Mouse (Mus musculus) C2C12 (cell line): ENCODE data around the gene Col4a2.

Experiments used
- CTCF ChIP-seq: IDR thresholded peaks from one replicate; pipeline ENCODE4 v1.5.1; 2011; ENCODE audit not compliant: control insufficient read depth, insufficient read depth, insufficient read length
- MYOD1 ChIP-seq: IDR thresholded peaks from one replicate; pipeline ENCODE4 v1.6.1; 2011; ENCODE audit warnings: low read depth; ENCODE audit not compliant: control insufficient read depth, insufficient read length
- MYOG ChIP-seq: IDR thresholded peaks from one replicate; pipeline ENCODE4 v1.6.1; 2011; ENCODE audit not compliant: control insufficient read depth, insufficient read length; ENCODE audit errors: extremely low read depth
- USF1 ChIP-seq: IDR thresholded peaks from one replicate; pipeline ENCODE4 v1.6.1; 2011; ENCODE audit warnings: low read depth, mild to moderate bottlenecking, control low read depth, moderate library complexity

GRCm38 (mm10) chr8:11351355-11351754, 38.8 kb downstream of the Col4a2 start:
- no peak for TF ChIP-seq CTCF
- no peak for TF ChIP-seq MYOG
- no peak for TF ChIP-seq USF1
- no peak for TF ChIP-seq MYOD1
